Mouse (Mus musculus) testis, adult 2 months (tissue): ENCODE data around the gene Stoml1.

Experiments used
- CTCF ChIP-seq: fragments of 200-500 bp; IDR thresholded peaks from 2 replicates; pipeline ENCODE4 v1.5.1; 2012; ENCODE audit warnings: low read depth, mild to moderate bottlenecking, inconsistent platforms, low read length, moderate library complexity; ENCODE audit not compliant: control insufficient read depth, insufficient read depth, insufficient replicate concordance
- POLR2A ChIP-seq: fragments of 200-500 bp; IDR thresholded peaks from 2 replicates; pipeline ENCODE4 v1.6.1; 2012; ENCODE audit warnings: low read depth, mild to moderate bottlenecking, inconsistent platforms, low read length, moderate library complexity; ENCODE audit not compliant: control insufficient read depth

DNA sequence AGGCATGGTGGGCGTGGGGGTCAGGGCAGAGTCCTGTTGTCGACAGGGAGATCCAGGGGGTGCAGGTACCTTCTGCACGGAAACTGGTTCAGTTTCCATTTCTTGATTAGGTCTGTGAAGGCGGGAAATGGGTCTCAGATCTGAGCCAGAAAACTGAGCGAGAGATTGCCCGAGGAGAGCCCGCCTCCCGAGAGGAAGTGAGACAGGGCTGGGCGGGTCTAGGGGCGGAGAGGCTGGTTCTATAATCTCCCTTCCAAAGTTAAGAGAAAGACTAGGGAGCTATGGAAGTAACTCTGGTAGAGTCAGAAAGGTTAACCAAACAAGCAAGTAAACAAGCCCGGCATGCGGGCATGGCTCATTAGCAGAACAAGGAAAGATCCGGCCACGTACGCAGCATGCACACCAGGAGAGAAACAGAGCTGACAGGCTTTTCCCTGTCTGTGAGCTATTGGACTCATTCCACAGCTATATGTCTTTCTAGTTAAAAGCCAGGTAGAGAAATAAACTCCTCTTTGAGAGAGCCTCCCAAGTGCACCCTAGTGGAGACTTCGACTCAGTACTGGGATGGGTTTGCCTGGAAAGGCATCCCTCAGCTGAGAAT is 3.3 kb upstream of the Stoml1 start, which contains the start of gene Pml:
- TF ChIP-seq POLR2A: no peak
- TF ChIP-seq CTCF: no peak
